Comparison of ENCODE assay signal across 32 mouse cellular contexts in genomic region chr13:38007972-38008371, GRCm38 (mm10).
"Had no signal": no experiment of that assay in that cellular context is flagged by ENCODE, and none has a peak within 500 bp of the region (broad histone marks: within the 10 kb centered on the region; RNA-seq: fewer than 3 reads in every experiment).

No protein-coding gene starts in this region.

- H3K4me1 ChIP-seq: heart, embryonic 10.5 days; heart, embryonic 12.5 days; heart, embryonic 13.5 days; heart, embryonic 15.5 days; hindbrain, embryonic 10.5 days; hindbrain, embryonic 12.5 days; hindbrain, embryonic 13.5 days; hindbrain, embryonic 15.5 days; intestine, embryonic 15.5 days; kidney, embryonic 15.5 days had no signal

- H3K36me3 ChIP-seq: heart, embryonic 10.5 days; heart, embryonic 12.5 days; heart, embryonic 13.5 days; heart, embryonic 15.5 days; hindbrain, embryonic 10.5 days; hindbrain, embryonic 12.5 days; hindbrain, embryonic 13.5 days; hindbrain, embryonic 15.5 days; intestine, embryonic 15.5 days; kidney, embryonic 15.5 days had no signal

- H3K9ac ChIP-seq: heart, embryonic 12.5 days; heart, embryonic 13.5 days; heart, embryonic 15.5 days; hindbrain, embryonic 12.5 days; hindbrain, embryonic 13.5 days; hindbrain, embryonic 14.5 days; hindbrain, embryonic 15.5 days; intestine, embryonic 15.5 days; kidney, embryonic 15.5 days had no signal

- H3K27ac ChIP-seq: heart, embryonic 10.5 days; heart, embryonic 13.5 days; heart, embryonic 15.5 days; hindbrain, embryonic 10.5 days; hindbrain, embryonic 12.5 days; hindbrain, embryonic 13.5 days; hindbrain, embryonic 14.5 days; hindbrain, embryonic 15.5 days; hindbrain, postnatal 0 days; intestine, embryonic 15.5 days; kidney, embryonic 15.5 days; kidney, postnatal 0 days; layer of hippocampus, adult 2 months; left cerebral cortex, adult 2 months had no signal

- DNase-seq: heart, postnatal 10 days; heart, postnatal 14 days; heart, postnatal 36 days; heart, postnatal 4 days; kidney, adult 11 months; kidney, adult 18-20 months; kidney, adult 2 months; kidney, adult 8-10 months; kidney, adult 9 months; kidney, postnatal 10 days; kidney, postnatal 14 days; kidney, postnatal 25 days; kidney, postnatal 36 days; kidney, postnatal 4 days; layer of hippocampus, adult 9-11 months; layer of hippocampus, postnatal 36 days had no signal

- H3K4me3 ChIP-seq: heart, embryonic 10.5 days; heart, embryonic 12.5 days; heart, embryonic 13.5 days; heart, embryonic 15.5 days; hindbrain, embryonic 10.5 days; hindbrain, embryonic 12.5 days; hindbrain, embryonic 13.5 days; hindbrain, embryonic 15.5 days; intestine, embryonic 15.5 days; kidney, embryonic 15.5 days; layer of hippocampus, adult 2 months; left cerebral cortex, adult 2 months had no signal

- H3K9me3 ChIP-seq: heart, embryonic 15.5 days; hindbrain, embryonic 10.5 days; hindbrain, embryonic 12.5 days; hindbrain, embryonic 13.5 days; hindbrain, embryonic 15.5 days; intestine, embryonic 15.5 days; kidney, embryonic 15.5 days had no signal

- H3K27me3 ChIP-seq: heart, embryonic 12.5 days; heart, embryonic 13.5 days; heart, embryonic 15.5 days; hindbrain, embryonic 12.5 days; hindbrain, embryonic 13.5 days; hindbrain, embryonic 15.5 days; intestine, embryonic 15.5 days; kidney, embryonic 15.5 days had no signal

- H3K4me2 ChIP-seq: heart, embryonic 11.5 days; heart, embryonic 12.5 days; heart, embryonic 13.5 days; heart, embryonic 15.5 days; hindbrain, embryonic 12.5 days; hindbrain, embryonic 13.5 days; hindbrain, embryonic 14.5 days; hindbrain, embryonic 15.5 days; intestine, embryonic 15.5 days; kidney, embryonic 15.5 days had no signal
